Mouse (Mus musculus): ENCODE results near the gene Srrd.

Srrd gene

DNA sequence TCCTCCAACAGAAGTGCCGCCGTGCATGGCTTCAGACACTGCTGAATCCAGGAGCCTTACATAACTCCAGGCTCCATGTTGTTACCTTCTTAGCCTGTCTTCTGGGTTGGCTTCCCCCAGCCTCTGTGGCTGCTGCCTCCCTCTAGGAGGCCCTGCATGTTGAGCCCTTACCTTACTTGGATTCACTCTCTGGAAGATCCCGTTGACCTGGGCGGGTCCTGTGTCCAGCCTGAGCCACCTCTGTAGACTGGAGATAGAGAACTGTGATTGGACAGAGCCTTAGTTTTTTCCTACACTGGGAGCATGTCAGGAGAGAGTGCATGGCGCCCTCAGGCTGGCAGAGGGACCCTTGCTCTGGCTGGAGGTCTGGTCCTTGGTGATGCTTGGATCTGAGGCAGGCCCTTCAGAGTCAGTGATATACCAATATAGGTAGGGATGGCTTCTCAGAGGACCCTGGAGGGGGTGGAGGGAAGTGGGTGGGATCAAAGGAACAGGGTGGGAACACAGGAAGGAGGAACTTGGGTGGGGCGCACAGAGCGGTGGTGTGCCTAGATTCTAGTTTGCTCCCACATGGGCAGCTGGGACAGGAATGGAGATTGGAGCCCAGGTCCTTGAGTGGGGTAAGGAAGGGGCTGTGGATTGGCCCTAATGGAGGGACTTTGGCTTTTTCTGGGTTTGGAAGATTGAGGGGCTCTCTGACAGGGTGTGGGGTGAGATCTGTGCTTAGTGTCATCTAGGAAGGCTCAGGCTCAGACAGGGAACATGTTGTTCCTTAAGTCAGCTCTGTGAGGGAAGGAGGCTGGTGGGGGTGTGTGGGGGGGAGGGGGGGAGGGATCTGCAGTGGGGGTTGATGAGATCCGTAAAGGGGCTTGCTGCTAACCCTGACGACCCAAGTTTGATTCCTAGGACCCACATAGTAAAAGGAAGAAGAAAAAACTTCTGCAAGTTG, 54.4 kb downstream of the Srrd start:
- DNase-seq, result peak in 1 of 2 experiments; percentile 72

DNA sequence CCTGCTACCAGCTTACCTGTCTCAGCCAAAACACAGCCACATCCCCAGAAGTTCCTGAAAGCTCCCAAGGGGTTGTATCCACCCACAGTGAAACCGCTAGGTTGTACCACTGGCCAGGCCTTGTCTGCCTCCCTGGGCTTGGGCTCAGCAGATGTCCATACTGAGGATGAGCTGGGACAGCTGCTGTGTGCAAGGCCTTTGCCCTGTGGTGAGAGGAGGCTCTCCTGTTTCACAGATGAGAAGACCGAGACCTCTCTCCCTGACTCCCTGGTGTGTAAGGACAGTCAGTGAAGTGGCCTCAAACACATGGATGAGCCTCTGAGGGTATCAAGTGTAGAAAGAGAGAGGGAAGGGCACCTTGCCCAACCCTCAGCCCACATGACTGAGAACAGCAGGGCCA, 55.2 kb downstream of the Srrd start:
- no peak for DNase-seq
